Mouse (Mus musculus): ENCODE results near the gene Gm266. TPM values are rescaled to one million over a fixed set of nuclear protein-coding genes. Genes with fewer than 3 reads are reported as not detected.

Gene Gm266
- 9.6 and 12.6 TPM in 2 replicates for total RNA-seq (2014; rRNA removed)
- polyA plus RNA-seq (2015; fragmentation: Nextera tagmentation; extraction: Ambion mirVana): 8.4 and 9.7 TPM in 2 replicates

GRCm38 (mm10) chr12:111485652-111486306 lies at the start of gene Gm266:
TSS of gene Gm266 (minus strand) at chr12:111485823.
- Histone ChIP-seq H3K9ac (replicated peaks; ENCODE audit: low read length, poor library complexity, severe bottlenecking) (no peak within 1 kb of the TSS; the same call in 1 of the 2 replicates), H3K9me3 (ENCODE audit: low read length) (no peaks in the 10 kb centered on the region), H3K4me3 (ENCODE audit: low read depth, low read length) (peak within 1 kb of the TSS; percentile 27), H3K36me3 (ENCODE audit: insufficient read depth, low read length) (no peaks in the 10 kb centered on the region), H3K4me2 (ENCODE audit: low read depth, low read length, poor library complexity, severe bottlenecking) (peak within 1 kb of the TSS; percentile 49), H3K4me1 (ENCODE audit: insufficient read depth, low read length) (no peaks in the 10 kb centered on the region), H3K27me3 (ENCODE audit: insufficient read depth, low read length) (peaks cover 31% of the 10 kb centered on the region), H3K27ac (ENCODE audit: low read depth, low read length) (no peak within 1 kb of the TSS; the same call in 1 of the 2 replicates)
- WGBS: under 1% methylated on average over 50 of the region's 58 CpGs
- ATAC-seq (ENCODE audit: low FRiP score) (0 out of 2 replicates have a peak, but pooled peaks have one; percentile 16), DNase-seq (ENCODE audit: low spot score) (no peak)
- no peak for TF ChIP-seq CTCF (IDR thresholded peaks at IDR 0.05)

GRCm38 (mm10) chr12:111535281-111535680 lies 49.7 kb upstream of the Gm266 start:
- Histone ChIP-seq H3K36me3 (ENCODE audit: insufficient read depth, low read length) (no peaks in the 10 kb centered on the region), H3K4me2 (ENCODE audit: low read depth, low read length, poor library complexity, severe bottlenecking) (no peak overlapping the region), H3K9me3 (ENCODE audit: low read length) (no peaks in the 10 kb centered on the region), H3K4me1 (ENCODE audit: insufficient read depth, low read length) (peaks cover 6% of the 10 kb centered on the region; the same call in 1 of the 2 replicates), H3K27ac (ENCODE audit: low read depth, low read length) (no peak overlapping the region), H3K27me3 (ENCODE audit: insufficient read depth, low read length) (no peaks in the 10 kb centered on the region), H3K9ac (replicated peaks; ENCODE audit: low read length, poor library complexity, severe bottlenecking) (no peak overlapping the region), H3K4me3 (ENCODE audit: low read depth, low read length) (no peak overlapping the region)
- 75% methylated on average over 6 of the region's 6 CpGs for WGBS
- DNase-seq (ENCODE audit: low spot score) (no peak), ATAC-seq (ENCODE audit: low FRiP score) (no peak)
- no peak for TF ChIP-seq CTCF (IDR thresholded peaks at IDR 0.05)

GRCm38 (mm10) chr12:111533096-111533794 lies 47.6 kb upstream of the Gm266 start:
- no peak overlapping the region for H3K4me2 ChIP-seq (ENCODE audit: low read depth, low read length, poor library complexity, severe bottlenecking)
- TF ChIP-seq CTCF (IDR thresholded peaks at IDR 0.05): no peak
- DNase-seq (ENCODE audit: low spot score): no peak
- H3K4me1 ChIP-seq (ENCODE audit: insufficient read depth, low read length): no peaks in the 10 kb centered on the region
- no peaks in the 10 kb centered on the region for H3K27me3 ChIP-seq (ENCODE audit: insufficient read depth, low read length)
- no peak overlapping the region for H3K4me3 ChIP-seq (ENCODE audit: low read depth, low read length)
- no peak overlapping the region for H3K9ac ChIP-seq (replicated peaks; ENCODE audit: low read length, poor library complexity, severe bottlenecking)
- H3K36me3 ChIP-seq (ENCODE audit: insufficient read depth, low read length): no peaks in the 10 kb centered on the region
- no peaks in the 10 kb centered on the region for H3K9me3 ChIP-seq (ENCODE audit: low read length)
- H3K27ac ChIP-seq (ENCODE audit: low read depth, low read length): no peak overlapping the region
- WGBS: 71% methylated on average over 11 of the region's 11 CpGs
- no peak for ATAC-seq (ENCODE audit: low FRiP score)

- Histone ChIP-seq H3K4me3 (ENCODE audit: low read depth, low read length) (no peak overlapping the region), H3K4me2 (ENCODE audit: low read depth, low read length, poor library complexity, severe bottlenecking) (no peak overlapping the region), H3K27me3 (ENCODE audit: insufficient read depth, low read length) (no peaks in the 10 kb centered on the region), H3K9ac (replicated peaks; ENCODE audit: low read length, poor library complexity, severe bottlenecking) (no peak overlapping the region), H3K27ac (ENCODE audit: low read depth, low read length) (no peak overlapping the region), H3K36me3 (ENCODE audit: insufficient read depth, low read length) (no peaks in the 10 kb centered on the region), H3K4me1 (ENCODE audit: insufficient read depth, low read length) (no peaks in the 10 kb centered on the region), H3K9me3 (ENCODE audit: low read length) (no peaks in the 10 kb centered on the region)
- TF ChIP-seq CTCF (IDR thresholded peaks at IDR 0.05): no peak
- ATAC-seq (ENCODE audit: low FRiP score) (no peak), DNase-seq (ENCODE audit: low spot score) (no peak)
- WGBS: 26% methylated on average over 8 of the region's 8 CpGs
Observed at GRCm38 (mm10) chr12:111529192-111529591, 43.6 kb upstream of the Gm266 start.

- no peak overlapping the region for H3K27ac ChIP-seq (ENCODE audit: low read depth, low read length)
Observed at GRCm38 (mm10) chr12:111527643-111528281, 42.1 kb upstream of the Gm266 start.

More at GRCm38 (mm10) chr12:111527643-111528281, 42.1 kb upstream of the Gm266 start:
- Histone ChIP-seq H3K9me3 (ENCODE audit: low read length) (no peaks in the 10 kb centered on the region), H3K4me3 (ENCODE audit: low read depth, low read length) (no peak overlapping the region), H3K36me3 (ENCODE audit: insufficient read depth, low read length) (no peaks in the 10 kb centered on the region), H3K27me3 (ENCODE audit: insufficient read depth, low read length) (no peaks in the 10 kb centered on the region), H3K9ac (replicated peaks; ENCODE audit: low read length, poor library complexity, severe bottlenecking) (no peak overlapping the region), H3K4me1 (ENCODE audit: insufficient read depth, low read length) (no peaks in the 10 kb centered on the region), H3K4me2 (ENCODE audit: low read depth, low read length, poor library complexity, severe bottlenecking) (no peak overlapping the region)
- ATAC-seq (ENCODE audit: low FRiP score) (no peak), DNase-seq (ENCODE audit: low spot score) (no peak)
- WGBS: 60% methylated on average over 8 of the region's 8 CpGs
- TF ChIP-seq CTCF (IDR thresholded peaks at IDR 0.05): no peak

All from midbrain, postnatal 0 days (tissue).